Mouse (Mus musculus) v-Abl transformed pro-B cells (cell line): ENCODE measurements around the gene Gm12394.
"Not testable (repeated sequence)": the region's sequence is repeated elsewhere in the genome, so short reads cannot be mapped to it uniquely, and the experiment has no call there.

Source experiments
- in situ Hi-C, 2 experiments: fragments of 400-800 bp; cut with MboI; formaldehyde crosslinking; loops; one replicate each; pipeline ENCODE4 v1.15.1; 2025; ENCODE audit not compliant: unreplicated experiment in 2 of 2

Gene Gm12394

DNA sequence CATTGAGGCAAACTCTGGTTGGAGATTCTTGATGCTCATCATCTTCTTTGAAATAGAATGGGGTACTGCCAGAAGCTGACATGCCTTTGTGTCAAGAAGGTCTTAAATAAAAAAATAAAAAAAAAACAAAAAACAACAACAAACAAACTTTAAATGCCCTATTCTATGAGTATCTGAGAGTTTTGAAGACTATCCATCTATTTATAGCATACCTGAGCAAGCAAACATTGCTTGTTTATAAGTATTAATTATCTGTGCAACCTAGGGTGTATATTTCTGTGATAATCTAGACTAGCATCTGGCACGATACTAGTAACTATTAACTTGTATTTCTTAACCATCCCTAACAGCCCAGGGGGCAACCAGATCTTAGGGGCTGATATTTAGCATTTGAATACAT lies at the start of gene Gm12394:
TSS of gene Gm12394 (minus strand) at position 101 of the 400 bp plus-strand sequence.
- in situ Hi-C loops: not testable (repeated sequence)

DNA sequence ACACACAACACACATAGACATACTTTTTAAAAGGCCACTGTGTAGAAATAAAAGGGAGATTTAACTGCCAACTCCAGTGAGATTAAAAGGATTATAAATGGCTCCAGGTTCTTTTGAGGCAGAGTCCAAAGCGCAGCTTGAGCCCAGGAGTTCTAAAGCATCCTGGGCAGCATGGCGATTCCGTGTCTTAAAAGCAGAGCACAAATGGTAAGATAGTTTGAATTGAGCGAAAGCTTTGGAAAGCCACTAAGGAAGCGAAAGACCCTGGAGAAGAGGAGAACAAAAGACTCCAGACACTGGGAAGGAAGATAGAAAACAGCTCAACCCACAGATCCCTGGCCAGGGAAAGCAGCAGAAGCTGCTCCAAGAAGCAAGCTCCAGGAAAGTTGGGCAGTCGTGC lies 48.4 kb upstream of the Gm12394 start:
- in situ Hi-C loops: no loop called here

DNA sequence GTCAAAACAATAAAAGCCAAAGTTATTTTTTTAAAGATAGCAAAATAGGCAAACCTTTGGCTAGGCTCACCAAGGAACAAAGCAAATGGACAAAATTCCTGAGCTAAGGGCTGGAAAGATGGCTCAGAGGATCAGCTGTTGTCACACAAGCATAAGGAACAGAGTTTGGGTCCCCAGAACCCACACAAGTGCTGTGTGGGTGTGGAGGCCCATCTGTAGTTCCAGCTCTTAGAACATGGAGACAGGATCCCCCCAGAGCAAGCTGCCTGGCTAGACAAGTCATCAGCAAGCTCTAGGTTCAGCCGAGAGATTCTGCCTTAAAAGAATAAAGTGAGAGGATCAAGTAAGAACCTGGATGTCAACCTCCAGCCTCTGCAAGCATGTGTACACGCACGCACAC lies 48.0 kb upstream of the Gm12394 start:
- in situ Hi-C loops: no loop called here

DNA sequence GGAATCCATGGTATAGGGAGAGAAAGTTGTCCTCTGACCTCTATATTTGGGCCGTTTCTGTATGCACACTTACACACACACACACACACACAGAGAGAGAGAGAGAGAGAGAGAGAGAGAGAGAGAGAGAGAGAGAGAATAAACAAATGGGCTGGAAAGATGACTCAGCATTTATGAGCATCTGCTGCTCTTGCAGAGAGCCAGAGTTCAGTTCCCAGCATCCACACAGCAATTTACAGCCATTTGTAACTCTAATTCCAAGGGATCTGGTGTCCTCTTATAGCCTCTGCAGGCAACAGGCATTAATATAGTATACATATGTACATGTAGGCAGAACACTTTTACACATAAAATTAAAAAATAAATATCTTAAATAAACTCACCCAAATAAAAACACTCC lies 47.4 kb upstream of the Gm12394 start:
- in situ Hi-C loops: no loop called here

DNA sequence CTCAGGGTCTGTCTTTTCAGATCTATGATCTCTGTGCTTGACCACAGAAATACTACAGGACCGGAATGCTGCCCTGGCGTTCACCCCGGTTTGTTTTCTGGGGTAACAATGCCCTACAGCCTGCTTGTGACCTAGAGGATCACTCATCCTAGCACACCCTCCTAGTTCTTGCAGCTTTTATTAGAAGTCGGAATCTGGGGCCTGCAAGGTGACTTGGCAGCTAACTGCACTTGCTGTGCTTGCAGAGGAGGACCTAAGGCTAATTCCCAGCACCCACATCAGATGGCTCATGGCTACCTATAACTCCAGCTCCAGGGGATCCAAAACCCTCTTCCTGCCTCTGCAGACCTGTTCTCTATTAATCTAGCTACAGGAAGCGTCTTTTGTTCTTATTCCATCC lies 46.2 kb upstream of the Gm12394 start:
- in situ Hi-C loops: no loop called here

DNA sequence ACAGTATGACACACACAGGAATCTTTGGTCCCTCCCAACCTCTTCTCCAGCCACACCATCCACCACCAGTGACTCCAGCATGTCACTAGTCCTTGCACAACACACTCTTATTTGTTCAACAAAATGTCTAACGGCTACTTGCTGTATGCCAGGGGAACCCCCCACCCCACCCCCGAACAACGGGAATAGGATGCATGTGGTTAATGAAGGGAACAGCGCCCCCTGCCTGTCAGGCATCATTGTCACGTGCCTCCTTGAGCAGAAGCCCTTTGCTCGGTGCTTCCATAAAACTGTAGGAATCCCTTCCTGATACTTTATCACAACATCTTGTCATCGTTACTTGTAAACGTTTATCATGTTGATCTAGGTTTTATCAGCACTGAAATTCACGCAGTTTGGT lies 45.6 kb upstream of the Gm12394 start:
- in situ Hi-C loops: no loop called here

DNA sequence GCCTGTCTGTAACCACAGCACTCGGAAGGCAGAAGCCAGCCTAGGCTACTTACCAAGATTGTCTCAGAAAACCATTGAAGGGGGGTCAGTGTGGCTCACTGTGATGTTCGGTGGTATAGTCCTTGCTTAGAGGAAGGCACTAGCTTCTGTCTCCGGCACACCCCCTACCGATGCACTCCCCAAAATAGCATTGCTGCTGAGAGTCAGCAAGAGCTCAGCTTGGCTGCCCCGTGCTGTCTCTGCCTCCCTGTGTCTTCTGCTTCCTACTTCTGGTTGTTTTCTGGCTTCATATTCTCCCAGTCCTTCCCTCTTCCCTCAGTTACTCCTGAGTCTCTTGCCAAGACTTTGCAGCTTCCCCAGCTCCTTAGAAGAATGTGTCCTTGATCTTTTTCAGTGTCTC lies 44.3 kb upstream of the Gm12394 start:
- in situ Hi-C loops: no loop called here

DNA sequence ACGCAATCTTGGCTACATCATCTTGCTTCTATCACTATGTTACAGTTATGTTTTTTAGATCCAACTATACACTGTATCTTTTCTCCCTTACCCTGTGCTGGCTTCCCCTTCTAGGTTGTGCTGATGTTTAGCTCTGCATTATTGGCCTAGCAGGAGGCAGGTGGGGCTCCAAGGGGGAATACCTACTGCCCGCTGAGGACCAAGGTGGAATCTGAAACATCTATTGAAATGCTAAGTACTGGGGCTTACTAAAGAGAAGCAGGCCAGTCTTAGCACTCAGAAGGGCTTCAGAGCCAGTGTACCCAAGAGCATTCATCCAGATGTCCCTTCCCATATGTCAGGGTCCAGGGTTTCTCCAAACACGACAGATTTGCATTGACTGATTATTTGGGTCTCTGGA lies 42.3 kb upstream of the Gm12394 start:
- in situ Hi-C loops: no loop called here

DNA sequence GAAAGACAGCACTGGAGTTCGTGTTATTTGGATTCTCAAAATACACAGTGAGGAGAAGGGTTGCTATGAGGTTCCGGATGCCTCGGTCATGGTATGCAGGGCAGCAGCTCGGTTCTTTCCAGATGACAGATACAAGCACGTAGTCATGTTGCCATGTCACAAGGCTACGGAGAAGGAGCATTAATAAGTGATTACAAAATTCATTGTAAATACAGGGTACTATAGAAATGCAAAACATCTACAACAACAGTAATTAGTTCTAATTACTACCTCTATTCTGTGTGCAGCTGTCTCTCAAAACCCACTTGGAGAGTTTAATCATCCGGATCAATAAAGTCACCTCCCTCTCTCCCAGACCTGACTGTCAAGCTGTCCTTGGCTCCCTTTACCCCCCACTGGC lies 38.5 kb upstream of the Gm12394 start:
- in situ Hi-C loops: no loop called here

DNA sequence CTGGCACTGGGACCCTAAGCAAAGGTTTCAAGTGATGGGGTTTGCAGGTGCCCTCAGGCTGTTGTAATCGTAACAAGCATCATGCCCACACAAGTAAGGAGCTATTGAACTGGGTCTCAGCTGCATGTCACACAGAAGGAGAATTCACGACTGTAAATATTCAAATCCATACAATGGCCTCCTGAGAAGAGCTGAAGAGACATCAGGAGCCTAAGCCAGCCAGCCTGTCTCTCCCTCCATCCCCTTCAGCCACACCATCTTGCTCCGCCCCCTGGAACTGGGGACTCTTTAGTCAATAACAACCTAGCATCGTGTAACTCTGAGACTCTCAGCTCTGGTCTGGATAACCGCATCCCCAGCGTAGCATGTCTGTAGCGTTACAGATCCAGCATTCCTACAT lies 34.6 kb upstream of the Gm12394 start:
- in situ Hi-C loops: no loop called here

DNA sequence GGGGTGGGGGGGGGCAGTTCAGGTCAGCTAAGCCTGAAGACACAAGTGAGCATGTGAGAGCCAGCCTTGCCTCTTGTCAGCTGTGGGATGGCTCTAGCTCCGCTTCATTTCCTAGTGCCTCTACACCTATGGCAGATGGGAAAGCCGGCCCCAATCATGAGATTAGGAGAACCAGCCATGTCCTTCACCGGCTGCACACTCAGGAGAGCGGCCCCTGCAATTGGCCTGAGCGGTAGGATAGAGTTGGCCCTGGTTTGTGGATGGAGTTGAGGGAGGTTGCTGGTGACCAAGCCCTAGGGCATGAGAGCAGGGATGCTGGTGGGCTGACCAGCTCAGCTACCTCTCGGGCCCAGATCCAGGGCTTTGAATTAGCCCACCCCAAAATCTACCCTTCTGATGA lies 32.2 kb upstream of the Gm12394 start:
- in situ Hi-C loops: no loop called here

DNA sequence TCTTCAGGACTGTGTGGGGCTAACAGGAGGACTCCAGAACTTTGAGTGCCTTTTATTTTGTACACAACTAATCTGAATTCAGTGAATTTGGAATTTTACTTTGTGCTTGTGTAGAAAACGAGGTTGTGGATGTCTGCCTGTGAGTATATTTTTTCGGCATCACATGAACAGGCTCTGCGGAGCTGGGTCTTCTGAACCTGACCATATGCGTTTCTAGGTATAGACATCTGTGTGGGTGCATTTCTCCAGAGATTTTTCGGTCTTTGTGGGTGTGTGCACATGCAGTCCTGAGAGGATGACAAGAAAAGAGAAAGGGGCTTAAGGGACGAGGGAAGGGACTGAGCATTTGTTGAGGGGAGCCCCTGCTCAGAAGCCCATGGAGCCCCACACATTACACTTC lies 30.4 kb upstream of the Gm12394 start:
- in situ Hi-C loops: no loop called here

DNA sequence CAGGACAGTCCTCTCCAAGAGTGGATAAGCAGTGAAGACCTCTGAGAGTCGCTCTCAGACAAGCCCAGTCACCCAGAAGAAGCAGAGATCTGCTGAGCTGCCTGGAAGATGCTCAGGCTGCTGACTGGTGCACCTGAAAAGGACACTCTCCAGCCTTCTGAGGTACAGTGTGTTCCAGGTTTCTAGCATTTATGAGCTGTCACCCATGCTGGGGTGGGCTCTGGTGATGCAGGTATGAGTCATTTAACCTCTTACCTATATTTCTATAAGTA lies 24.0 kb upstream of the Gm12394 start:
- in situ Hi-C loops: no loop called here

DNA sequence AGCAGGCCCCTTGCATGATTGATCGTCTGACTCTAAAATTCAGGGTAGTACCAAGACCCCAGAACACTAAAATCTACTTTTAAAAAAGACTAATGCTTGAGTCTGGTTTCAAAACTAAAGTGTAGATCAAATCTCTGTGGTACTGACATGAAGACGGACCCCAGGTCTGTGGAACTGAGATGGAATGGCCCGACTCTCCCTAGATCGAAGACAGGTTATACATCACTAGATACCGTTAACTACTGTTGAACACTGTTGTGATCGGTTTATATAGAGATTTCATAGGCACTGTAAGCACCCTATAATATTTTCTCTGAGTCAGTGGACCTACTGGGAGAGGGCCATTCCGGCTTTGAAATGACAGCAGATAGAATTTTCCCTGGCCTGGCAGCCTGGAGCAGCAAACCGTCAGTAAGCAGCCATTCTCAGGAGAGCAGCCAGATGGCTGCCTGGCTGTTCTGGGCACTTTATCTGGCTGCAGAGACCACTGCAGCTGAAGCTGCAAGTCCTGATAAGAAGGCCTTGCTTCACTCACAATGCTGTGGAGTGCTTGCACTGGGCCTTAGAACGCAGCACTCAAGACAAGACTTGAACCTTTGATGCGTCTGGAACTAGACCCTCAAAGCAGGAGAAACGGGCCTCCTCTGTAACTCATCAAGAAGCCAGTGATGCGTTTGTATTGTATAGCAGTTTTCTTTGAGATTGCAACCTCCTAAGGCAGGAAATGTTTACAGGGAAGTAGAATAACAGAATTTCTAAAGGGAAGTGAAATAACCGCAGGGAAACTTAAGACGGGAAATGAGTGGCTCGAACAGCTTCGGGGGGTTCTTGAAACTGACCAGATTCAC lies 23.5 kb upstream of the Gm12394 start:
- in situ Hi-C loops: loop anchor here (5.0 kb wide), 1 partner anchor 82 kb away; no protein-coding TSS in a partner anchor

DNA sequence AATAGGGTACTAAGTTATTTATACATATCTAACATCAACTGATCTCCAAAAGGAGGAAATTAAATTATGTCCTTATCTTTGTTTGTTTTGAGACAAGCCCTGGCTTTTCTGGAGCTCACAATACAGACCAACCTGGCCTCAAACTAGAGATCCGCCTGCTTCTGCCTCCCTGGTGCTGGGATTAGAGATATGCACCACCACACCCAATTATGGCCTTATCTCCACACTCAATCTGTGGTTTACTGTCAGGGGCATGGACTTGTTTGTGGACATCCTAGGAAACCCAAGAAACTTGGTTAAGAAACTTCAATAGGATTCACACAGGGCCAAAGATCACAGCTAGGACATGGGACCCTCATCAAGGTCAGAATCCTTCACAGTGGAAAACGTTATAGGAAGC lies 21.1 kb upstream of the Gm12394 start:
- in situ Hi-C loops: loop anchor here (5.0 kb wide), 1 partner anchor 85 kb away; no protein-coding TSS in a partner anchor

DNA sequence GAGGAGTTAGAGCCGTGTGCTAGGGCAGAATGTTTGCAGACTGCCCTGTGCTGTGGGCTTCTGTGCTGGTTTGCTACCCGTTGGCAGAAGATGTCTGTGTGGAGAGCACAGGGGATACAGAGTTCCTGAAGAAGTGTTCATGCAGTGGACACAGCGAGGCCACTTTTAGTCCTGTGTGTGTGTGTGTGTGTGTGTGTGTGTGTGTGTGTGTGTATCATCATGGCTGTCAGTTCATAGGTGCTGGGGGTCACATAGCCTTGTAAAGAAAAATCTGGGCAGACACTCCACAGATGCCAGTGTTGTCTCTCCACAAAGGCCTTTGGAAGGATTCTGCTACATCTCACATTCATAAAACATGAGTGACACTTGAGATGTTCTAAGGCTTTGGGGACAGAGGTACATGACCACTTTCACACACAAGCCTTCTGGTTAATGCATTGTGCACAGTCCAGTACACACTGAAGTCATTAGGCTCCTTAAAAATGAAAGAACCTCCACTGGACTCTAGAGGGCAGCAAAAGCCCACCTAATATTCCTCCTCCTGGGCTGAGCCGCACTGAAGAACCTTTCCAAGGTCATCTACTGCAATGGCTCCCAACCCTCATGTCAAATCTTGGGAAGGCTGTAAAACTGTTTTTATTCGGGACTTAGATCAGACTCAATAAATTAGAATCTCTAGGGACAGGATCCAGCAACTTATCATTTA lies 20.2 kb upstream of the Gm12394 start:
- in situ Hi-C loops: loop anchor here (5.0 kb wide), 1 partner anchor 86 kb away; no protein-coding TSS in a partner anchor

DNA sequence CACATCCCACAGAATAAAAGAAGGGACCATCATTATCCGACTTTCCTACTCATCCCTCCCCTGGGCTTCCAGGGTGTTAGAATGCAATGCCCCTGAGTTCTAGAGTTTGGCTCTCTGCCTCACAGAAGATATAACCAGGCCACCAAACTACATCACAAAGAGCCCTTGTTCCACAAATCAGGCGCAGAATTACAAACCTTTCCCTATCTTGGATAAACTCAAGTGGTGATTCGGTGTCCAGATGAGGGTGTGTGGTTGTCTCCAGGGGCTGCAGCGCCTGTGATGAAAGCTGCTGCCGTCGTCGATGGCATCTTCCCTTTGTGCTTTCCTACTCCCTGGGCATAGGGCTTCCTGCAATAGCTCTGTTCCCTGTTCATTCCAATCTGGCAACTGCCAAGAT lies 17.6 kb upstream of the Gm12394 start, which contains the start of gene Fam205c:
TSS of gene Fam205c (minus strand) at position 101 of the 400 bp plus-strand sequence.
- in situ Hi-C loops: no loop called here

DNA sequence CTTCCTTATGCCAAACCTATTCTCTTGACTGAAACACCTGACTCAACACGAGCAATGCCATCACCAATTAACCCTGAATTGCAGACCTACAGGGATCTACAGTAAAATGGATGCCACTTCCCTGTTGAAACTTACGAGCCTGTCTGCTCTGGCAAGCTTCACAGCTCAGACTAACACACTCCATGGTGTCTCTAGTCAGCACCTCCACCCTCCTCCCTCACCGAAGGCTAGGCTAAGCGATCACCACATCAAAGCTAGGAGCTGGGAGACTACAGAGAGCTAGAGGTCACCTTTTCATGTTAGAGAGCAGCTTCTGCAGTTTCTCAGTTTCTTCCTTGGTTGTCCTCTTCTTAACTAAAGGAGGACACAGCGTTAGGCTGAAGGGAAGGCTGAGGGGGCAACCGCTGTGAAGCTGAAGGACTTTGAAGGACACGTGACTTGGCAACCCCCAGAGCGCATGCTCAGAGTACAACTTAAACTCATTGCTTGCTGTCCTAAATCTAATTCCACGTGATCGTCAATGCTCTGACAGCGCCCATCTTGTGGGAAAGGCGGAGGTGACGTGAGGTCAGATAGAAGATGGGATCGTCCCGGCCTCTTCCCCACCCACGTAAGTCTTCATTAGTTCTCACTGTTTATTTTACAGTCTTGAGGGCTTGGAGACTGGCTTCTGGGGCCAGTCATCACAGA lies 16.3 kb upstream of the Gm12394 start:
- in situ Hi-C loops: no loop called here

DNA sequence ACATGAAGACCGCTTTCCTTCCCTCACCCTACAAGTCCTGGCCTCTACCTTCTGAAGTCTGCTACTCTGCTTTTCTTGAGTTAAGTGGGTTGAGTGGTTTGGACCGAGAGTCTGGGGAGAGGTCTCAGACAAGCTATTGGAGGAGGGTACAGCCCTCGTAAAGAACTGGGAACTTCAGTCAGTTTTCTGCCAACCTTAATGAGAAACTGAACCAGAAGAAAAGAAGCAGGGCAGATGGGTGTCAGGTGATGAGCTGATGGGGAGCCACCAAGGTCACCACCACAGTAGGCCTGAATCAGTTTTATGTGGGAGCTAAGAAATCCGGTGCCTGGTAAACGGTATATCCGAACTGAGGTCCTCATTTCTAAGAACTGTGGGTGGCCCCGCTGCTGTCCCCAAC lies 15.6 kb upstream of the Gm12394 start:
- in situ Hi-C loops: no loop called here

DNA sequence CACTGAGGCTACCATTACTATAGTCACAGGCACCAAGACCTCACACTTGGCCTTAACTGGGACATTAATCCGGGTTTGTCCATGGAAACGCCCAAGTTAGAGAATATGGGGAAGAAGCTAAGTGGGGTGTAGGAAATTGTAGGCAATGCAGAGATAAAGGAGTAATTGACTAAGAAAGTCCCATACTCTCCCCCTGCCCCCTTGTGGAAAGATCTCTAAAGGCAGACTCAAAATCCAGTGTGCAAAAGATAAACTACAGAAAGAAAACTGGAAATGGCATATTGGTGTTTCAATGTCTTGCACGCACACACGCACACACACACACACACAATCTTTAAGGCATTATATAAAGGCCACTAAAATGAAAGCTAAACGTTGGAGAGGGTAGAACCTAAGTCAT lies 14.2 kb upstream of the Gm12394 start:
- in situ Hi-C loops: no loop called here

DNA sequence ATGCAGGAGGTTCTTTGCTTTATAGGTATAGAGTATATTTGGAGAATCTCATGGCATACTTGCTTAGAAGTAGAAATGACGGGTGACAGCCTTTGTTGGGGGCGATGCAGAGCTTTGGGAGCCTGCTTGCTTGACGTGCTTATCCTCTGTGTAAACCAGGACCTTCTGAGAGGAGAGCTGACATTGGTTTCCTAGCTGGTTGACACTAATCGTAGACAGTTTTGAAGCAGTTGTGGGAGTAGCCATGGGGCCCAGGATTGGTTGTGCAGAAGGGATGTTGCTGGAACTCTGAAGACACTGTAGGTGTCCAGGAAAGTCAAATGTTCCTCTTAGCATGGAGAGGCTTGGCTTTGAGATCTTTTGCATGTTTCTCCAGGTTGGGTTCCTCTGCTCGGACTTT lies 11.6 kb upstream of the Gm12394 start:
- in situ Hi-C loops: no loop called here

DNA sequence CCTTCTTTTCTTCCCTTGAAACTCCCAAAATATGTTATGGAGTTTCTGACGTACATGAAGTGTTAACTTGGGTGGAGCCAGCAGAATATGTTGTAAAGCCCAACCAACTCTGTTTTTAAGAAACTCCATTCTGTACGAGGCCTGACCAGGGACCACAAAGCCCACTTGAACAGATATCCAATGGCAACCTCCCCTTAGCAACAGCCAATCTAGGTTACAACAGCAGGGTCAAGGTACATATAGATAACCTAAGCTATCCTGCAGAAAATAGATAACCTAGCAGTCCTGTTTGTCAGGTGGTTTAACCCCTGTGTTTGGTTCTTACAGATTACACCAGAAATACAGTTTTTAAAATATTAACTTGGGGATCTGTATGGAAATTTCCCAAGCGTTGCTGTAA lies 10.8 kb upstream of the Gm12394 start:
- in situ Hi-C loops: no loop called here
